Mouse (Mus musculus) right cerebral cortex, postnatal 14 days (tissue): ENCODE measurements around the gene Pgrmc2.
A peak's percentile ranks its signal among the peaks of the same experiment; 100 is the strongest.

Source experiments
- DNase-seq: peaks from one replicate; pipeline ENCODE4 v3.0.0; 2022

Gene Pgrmc2

DNA sequence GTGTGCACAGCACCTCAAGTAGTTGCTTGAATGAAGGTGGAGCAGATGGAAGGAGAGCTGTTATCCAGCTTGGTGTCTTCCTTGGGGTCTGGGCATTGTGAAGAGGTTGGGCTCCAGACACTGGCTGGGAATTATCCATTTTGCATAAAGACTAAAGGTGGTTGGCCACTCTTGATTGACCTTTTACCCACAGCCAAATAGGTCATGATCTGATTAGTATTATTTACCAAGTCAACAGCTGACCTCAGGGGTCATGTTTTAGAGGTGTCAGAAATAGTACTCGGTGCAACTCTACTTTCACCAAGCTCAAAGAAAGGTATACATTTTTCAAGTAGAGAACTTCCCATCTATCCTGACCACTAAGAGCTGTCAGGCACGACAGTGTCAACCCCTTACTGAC, 17.5 kb downstream of the Pgrmc2 start:
- DNase-seq = no peak

DNA sequence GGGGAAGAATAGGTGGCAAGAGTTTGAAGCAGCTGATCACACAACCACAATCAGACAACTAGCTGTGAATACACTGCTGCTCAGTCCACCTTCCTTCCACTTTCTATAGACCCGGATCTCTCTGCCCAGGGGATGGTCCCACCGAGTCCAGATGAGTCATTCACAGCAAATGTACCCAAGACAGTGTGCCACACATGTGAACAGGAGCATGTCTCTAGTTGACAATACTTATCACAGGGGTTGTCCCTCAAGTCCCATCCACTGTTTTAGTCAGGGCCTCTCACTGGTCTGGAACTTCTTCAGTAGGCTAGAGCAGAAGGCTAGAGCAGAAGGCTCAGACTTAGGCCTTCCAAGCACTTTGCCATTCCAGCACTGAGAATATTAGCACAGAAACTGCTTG, 20.1 kb downstream of the Pgrmc2 start:
- no peak for DNase-seq

GRCm38 (mm10) chr3:41061831-41062565, 20.8 kb downstream of the Pgrmc2 start:
- DNase-seq = no peak

DNA sequence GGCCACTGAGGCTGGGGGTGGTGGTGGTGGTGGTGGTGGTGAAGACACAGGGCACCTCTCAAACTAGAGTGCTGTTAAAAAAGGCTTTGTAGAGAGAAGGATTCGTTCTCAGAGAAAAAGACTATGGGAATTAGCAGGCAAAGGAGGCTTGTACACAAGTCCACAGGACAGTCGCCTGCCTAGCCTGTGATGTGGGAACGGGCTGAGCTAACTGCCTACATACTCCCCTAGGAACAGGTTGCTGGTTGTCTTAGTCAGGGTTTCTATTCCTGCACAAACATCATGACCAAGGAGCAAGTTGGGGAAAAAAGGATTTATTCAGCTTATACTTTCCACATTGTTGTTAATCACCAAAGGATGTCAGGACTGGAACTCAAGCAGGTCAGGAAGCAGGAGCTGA, 23.6 kb downstream of the Pgrmc2 start:
- no peak for DNase-seq

DNA sequence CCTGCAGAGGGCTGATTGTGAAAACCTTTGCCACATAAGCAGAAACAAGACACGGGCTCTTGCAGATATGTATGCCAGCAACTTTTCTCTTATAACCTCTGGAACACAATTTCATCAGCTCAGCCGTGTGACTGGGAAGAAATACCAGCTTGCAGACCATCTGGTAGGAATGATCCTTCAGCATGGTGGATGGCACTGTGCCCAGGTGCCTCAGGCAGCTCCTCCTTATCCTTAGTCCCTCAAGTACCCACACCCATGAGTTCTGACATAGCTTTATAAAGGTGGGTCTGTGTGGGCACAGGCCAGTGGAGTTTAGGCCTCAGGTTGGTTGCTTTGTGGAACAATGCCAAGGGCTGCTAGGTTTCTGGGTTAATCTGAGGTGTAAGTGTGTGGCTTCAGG, 24.5 kb downstream of the Pgrmc2 start:
- peak; percentile 70 for DNase-seq

- no peak for DNase-seq
Measured at GRCm38 (mm10) chr3:41053334-41053733, 29.5 kb downstream of the Pgrmc2 start.

- DNase-seq = no peak
Measured at GRCm38 (mm10) chr3:41047838-41048237, 35.0 kb downstream of the Pgrmc2 start.

GRCm38 (mm10) chr3:41043756-41044354, 39.0 kb downstream of the Pgrmc2 start:
- DNase-seq = no peak

DNA sequence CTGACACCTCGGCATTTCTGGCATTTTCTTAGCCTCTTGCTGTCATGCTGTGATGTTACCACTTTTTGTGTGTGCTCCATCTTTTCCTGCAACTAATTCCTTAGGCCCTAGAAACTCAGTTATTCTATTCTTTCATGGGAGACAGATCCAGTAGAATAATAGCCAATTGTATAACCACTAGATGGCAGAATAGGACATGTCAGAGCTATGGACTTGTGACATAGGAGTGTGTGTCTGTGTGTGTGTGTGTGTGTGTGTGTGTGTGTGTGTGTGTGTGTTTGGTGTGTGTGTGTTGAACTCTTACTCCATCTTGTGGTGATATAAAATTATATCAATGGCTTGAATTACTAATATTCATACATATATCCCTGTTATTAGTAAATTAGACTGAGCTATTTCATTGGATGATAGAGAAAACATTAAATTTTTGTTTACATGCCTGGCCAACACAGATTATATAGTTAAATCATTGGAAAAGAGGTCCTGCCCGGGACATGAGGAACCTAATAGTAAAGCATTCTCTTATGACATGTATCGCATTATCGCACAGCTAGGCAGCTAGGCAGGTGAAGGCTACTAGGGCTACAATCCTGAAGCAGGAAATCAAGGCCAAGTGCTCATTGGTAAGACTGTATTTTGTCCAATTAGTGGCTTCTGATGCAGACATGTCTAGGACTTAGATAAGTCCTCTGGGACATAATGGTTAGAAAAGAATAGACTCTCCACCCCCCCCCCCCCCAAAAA, 40.5 kb downstream of the Pgrmc2 start:
- no peak for DNase-seq

- DNase-seq = no peak
Measured at GRCm38 (mm10) chr3:41041241-41041640, 41.6 kb downstream of the Pgrmc2 start.

DNA sequence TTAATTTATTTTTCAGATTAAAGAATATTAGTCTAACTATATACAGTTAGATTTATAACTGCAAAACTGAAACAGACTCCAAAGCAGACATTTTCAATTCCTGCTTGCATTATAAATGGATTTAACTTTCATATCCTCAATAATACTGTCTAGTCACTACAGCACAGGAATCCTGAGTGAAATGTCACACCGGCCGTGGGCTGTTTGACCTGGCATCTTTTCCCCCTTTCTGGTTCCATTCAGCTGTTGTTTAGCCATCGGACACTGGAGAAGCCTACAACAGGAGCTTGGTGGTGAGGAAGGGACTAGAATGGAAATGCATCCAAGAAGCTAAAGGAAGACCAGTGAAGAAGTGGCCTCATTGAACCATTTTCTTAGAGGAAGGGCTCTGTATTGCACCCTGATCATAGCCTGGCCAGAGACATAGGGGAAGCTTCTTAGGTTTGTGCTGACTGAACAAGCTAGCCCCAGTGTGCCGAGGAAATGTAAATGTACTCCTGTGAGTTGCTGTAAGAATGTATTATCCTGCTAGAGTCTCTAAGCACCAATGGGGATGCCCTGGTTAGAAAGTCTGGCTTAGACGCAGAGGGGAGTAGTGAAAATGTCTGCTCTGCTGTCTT, 44.4 kb downstream of the Pgrmc2 start:
- no peak for DNase-seq

GRCm38 (mm10) chr3:41031286-41032210, 51.3 kb downstream of the Pgrmc2 start:
- no peak for DNase-seq

- no peak for DNase-seq
Measured at GRCm38 (mm10) chr3:41030705-41031104, 52.1 kb downstream of the Pgrmc2 start.

- DNase-seq = no peak
Measured at GRCm38 (mm10) chr3:41021980-41022379, 60.9 kb downstream of the Pgrmc2 start.

DNA sequence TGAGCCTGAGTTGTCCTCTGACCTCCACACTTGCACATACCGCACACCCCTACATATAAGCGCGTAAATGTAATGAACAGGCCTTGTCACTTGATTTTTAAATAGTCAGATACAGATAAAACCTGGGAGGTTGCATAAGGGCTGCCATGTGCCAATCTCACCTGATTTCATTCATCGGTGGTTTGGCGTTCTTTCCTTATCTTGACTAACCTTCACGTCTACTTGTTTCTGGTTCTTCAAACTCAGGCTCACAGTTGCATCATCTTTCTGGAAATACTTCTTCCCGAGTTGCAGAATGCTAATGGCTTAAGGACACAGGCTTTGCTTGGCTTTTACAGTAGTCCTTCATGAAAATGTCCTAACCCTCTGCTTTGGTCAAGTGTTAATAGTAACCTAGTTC, 62.2 kb downstream of the Pgrmc2 start:
- DNase-seq = no peak

DNA sequence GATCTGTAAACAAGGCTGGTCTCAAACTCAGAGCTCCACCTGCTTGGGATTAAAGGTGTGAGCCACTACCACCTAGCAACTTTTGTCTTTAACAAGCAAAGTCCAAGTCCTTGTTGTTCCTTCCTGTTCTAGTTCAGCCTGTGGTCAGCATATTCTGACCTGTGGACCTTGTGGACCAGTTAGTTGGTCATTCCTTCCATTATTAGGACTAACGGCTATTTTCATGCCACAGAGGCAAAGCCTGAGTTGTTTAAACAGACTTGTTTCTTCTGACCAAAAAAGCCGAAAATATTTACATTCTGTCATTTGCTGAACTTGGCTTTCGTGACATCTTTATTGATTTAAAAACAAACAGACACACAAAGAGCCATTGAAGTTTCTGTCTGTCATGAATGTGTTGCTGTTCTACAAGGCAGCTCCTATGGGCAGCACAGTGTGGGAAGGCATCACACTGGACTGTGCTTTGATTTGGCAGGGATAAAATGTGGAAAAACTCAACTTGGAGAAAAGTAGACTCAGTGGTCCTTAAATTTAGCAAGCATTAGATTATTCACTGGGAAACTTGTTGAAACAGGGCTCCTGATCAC, 64.7 kb downstream of the Pgrmc2 start:
- DNase-seq = no peak
